Mouse (Mus musculus) liver, adult 10 weeks (tissue): ENCODE measurements around the gene Stoml1. TPM values are rescaled to one million over a fixed set of nuclear protein-coding genes. Genes with fewer than 3 reads are reported as not detected.

Source experiments
- polyA plus RNA-seq: library from polyadenylated mRNA; stranded (reverse); fragments of 350-450 nt; fragmentation: Illumina TruSeq; extraction: RNeasy Lipid Tissue Mini Kit (QIAGEN cat#74804); gene quantifications from one replicate; pipeline ENCODE4 v1.2.3, GENCODE M21; 2014; ENCODE audit warnings: low read depth, low replicate concordance

Gene Stoml1
- polyA plus RNA-seq = 2.2 TPM

DNA sequence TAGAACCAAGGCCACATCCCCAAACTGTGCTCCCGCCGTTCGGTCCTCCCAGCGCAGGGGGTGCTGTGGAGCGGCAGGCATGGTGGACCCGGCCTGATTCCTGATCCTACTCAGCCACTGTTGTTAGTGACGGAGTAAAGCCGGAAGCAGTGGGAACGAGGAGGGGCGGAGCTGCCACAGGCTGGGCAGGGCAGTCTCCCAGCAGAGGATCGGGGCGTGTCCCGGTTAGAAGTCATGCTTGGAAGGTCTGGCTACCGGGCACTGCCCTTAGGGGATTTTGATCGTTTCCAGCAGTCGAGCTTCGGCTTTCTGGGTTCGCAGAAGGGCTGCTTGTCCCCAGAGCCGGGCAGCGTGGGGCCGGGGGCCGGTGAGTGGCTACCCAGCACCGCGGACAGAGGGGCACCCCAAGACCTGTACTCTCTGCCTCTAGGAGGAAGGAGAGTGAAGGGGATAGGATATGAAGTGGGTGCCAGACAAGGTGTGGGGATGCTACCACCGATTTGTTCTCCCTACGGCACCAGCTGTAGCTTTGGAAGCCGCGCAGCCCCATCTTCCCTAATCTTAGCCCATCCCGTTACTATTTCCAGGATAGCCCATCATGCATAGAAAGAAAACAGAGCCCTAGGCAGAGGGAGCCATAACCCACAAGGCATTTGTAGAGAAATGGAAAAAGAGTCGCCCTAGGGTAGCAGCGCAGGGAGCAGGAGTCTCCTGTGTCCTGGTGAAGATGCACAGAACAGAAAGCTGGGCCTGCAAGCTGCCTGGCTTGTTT is at the start of gene Stoml1:
Stoml1 (plus strand) TSS at position 132 of the 772 bp plus-strand sequence.

DNA sequence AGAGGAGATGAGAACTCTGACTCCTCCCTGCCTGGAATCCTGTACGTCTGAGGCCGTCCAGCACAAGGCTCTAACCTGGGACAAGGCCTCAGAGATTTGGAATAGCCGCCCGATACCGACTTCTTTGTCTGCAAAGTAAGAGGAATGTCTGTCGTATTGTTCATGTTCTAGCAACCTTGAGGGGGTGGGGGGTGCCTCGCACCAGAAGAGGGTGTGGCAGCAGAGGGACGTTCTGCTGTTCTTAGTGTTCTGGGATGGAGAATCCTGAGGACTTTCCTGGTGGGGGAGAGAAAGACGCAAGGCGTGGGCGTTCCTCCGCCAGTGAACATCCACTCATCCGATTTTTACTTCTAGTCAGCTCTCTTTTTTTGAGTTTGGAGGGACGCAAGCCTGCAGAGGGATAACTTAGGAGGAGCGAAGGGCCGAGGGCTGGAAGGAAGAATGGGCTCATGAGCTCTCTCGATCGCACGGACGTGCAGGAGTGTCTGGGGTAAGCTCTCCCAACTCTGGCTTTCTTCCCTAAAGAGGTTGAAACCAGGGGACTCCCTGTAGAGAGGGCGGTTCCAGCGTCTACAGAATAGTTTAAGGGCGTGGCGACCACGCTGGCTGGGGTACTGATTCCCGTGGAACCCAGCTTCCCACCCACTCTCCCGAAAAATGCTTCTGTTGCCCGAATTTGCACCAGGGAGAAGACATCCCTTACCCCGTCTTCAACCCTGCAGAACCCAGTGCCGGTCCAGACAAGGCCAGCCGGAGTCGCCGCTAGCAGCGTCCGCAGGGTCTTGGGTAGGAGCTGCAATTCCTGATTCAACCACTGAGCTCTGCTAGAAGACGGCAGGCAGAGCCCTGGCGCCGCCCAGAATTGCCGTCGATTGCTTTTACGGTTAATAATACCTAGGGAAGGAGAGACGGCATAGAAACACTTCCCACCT is 49.2 kb upstream of the Stoml1 start, which contains the start of the genes Islr and Islr2:
Islr (minus strand) TSS at position 791 of the 932 bp plus-strand sequence.
Islr2 (minus strand) TSS at position 804 of the 932 bp plus-strand sequence.

DNA sequence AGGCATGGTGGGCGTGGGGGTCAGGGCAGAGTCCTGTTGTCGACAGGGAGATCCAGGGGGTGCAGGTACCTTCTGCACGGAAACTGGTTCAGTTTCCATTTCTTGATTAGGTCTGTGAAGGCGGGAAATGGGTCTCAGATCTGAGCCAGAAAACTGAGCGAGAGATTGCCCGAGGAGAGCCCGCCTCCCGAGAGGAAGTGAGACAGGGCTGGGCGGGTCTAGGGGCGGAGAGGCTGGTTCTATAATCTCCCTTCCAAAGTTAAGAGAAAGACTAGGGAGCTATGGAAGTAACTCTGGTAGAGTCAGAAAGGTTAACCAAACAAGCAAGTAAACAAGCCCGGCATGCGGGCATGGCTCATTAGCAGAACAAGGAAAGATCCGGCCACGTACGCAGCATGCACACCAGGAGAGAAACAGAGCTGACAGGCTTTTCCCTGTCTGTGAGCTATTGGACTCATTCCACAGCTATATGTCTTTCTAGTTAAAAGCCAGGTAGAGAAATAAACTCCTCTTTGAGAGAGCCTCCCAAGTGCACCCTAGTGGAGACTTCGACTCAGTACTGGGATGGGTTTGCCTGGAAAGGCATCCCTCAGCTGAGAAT is 3.3 kb upstream of the Stoml1 start, which contains the start of gene Pml:
Pml (minus strand) TSS at position 195 of the 601 bp plus-strand sequence.

Other genes starting within 250 kb of the Stoml1 start
- gene Cyp11a1, start 246.8 kb upstream of the Stoml1 start, polyA plus RNA-seq = not detected
- not detected for gene Stra6, start 189.4 kb upstream of the Stoml1 start, polyA plus RNA-seq
- not detected for gene Ccdc33, start 134.3 kb upstream of the Stoml1 start, polyA plus RNA-seq
- gene Islr, start 48.9 kb upstream of the Stoml1 start, polyA plus RNA-seq = 0.53 TPM
- not detected for gene Islr2, start 48.8 kb upstream of the Stoml1 start, polyA plus RNA-seq
- 2.7 TPM for gene Pml, start 3.4 kb upstream of the Stoml1 start, polyA plus RNA-seq
- gene Loxl1, start 60.0 kb downstream of the Stoml1 start, polyA plus RNA-seq = 0.19 TPM
- gene Tbc1d21, start 117.3 kb downstream of the Stoml1 start, polyA plus RNA-seq = not detected
- not detected for gene Insyn1, start 235.4 kb downstream of the Stoml1 start, polyA plus RNA-seq